Mouse (Mus musculus): ENCODE results near the gene Siglec1. TPM values are rescaled to one million over a fixed set of nuclear protein-coding genes. Genes with fewer than 3 reads are reported as not detected.
"Not testable (repeated sequence)": the region's sequence is repeated elsewhere in the genome, so short reads cannot be mapped to it uniquely, and the experiment has no call there.

Siglec1 gene
- polyA plus RNA-seq, 1 experiment from 2014 or later, result 0.37 TPM

DNA sequence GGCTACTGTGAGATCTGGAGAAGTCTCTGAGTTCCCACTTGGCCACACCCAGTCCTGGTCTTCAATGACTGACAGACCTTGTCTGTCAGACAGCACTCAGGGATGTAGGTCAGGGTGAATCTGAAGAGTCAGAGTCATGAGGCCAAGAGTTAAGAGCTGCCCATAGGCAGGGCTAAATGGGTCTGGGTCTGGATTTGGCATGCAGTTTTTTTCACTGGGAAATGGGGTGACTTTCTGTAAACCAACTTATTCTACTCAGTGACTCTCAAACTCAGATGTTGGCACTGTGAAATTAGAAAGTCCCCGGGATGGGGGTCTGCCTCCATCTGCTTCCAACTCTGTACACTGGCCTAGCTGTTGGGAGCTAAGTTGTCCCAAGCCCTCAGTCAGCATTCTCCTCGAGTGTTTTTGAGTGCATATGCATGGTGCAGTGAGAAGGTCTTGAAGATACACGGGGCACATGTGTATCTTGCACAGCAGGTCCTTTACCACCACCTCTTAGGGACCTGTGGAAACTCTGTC, 42.1 kb upstream of the Siglec1 start:
- Histone ChIP-seq H3K9me3 (ENCODE audit: control insufficient read depth, low read length) (no peaks in the 10 kb centered on the region), H3K27ac (ENCODE audit: low read length) (no peak overlapping the region), H3K4me3 (ENCODE audit: low read length) (no peak overlapping the region), H3K9ac (ENCODE audit: low read depth, low read length) (0 out of 2 replicates have a peak overlapping the region, but pooled peaks have one; percentile 80), H3K4me1 (ENCODE audit: control insufficient read depth, insufficient read depth, low read length) (peaks cover 25% of the 10 kb centered on the region), H3K4me2 (ENCODE audit: low read depth, low read length) (peak overlapping the region; percentile 77; the same call in 1 of the 2 replicates), H3K27me3 (replicated peaks; ENCODE audit: control insufficient read depth, insufficient read depth, low read length) (no peaks in the 10 kb centered on the region), H3K36me3 (ENCODE audit: control insufficient read depth, insufficient read depth, low read length) (no peaks in the 10 kb centered on the region)
- WGBS, result 76% methylated on average over 3 of the region's 3 CpGs
- ATAC-seq, result no peak

GRCm38 (mm10) chr2:131128211-131128610, 41.6 kb upstream of the Siglec1 start:
- H3K36me3 ChIP-seq (ENCODE audit: control insufficient read depth, insufficient read depth, low read length), result no peaks in the 10 kb centered on the region
- H3K4me1 ChIP-seq (ENCODE audit: control insufficient read depth, insufficient read depth, low read length), result peaks cover 25% of the 10 kb centered on the region
- 86% methylated on average over 5 of the region's 5 CpGs for WGBS
- H3K27me3 ChIP-seq (replicated peaks; ENCODE audit: control insufficient read depth, insufficient read depth, low read length), result no peaks in the 10 kb centered on the region
- peak overlapping the region; percentile 80 for H3K9ac ChIP-seq (ENCODE audit: low read depth, low read length)
- no peak overlapping the region for H3K27ac ChIP-seq (ENCODE audit: low read length)
- ATAC-seq, result no peak
- peak overlapping the region; percentile 60 for H3K4me3 ChIP-seq (ENCODE audit: low read length)
- peak overlapping the region; percentile 77 for H3K4me2 ChIP-seq (ENCODE audit: low read depth, low read length)
- H3K9me3 ChIP-seq (ENCODE audit: control insufficient read depth, low read length), result no peaks in the 10 kb centered on the region

GRCm38 (mm10) chr2:131127161-131127730, 40.7 kb upstream of the Siglec1 start, which contains the start of gene Hspa12b:
TSS of gene Hspa12b (plus strand) at chr2:131127280.
- Histone ChIP-seq H3K27ac (ENCODE audit: low read length) (peak within 1 kb of the TSS; percentile 63), H3K4me2 (ENCODE audit: low read depth, low read length) (peak within 1 kb of the TSS; percentile 77), H3K27me3 (replicated peaks; ENCODE audit: control insufficient read depth, insufficient read depth, low read length) (no peaks in the 10 kb centered on the region), H3K36me3 (ENCODE audit: control insufficient read depth, insufficient read depth, low read length) (no peaks in the 10 kb centered on the region), H3K9ac (ENCODE audit: low read depth, low read length) (peak within 1 kb of the TSS; percentile 80), H3K4me1 (ENCODE audit: control insufficient read depth, insufficient read depth, low read length) (peaks cover 25% of the 10 kb centered on the region), H3K4me3 (ENCODE audit: low read length) (peak within 1 kb of the TSS; percentile 60), H3K9me3 (ENCODE audit: control insufficient read depth, low read length) (no peaks in the 10 kb centered on the region)
- WGBS, result 4% methylated on average over 28 of the region's 28 CpGs
- ATAC-seq, result peak; percentile 93

DNA sequence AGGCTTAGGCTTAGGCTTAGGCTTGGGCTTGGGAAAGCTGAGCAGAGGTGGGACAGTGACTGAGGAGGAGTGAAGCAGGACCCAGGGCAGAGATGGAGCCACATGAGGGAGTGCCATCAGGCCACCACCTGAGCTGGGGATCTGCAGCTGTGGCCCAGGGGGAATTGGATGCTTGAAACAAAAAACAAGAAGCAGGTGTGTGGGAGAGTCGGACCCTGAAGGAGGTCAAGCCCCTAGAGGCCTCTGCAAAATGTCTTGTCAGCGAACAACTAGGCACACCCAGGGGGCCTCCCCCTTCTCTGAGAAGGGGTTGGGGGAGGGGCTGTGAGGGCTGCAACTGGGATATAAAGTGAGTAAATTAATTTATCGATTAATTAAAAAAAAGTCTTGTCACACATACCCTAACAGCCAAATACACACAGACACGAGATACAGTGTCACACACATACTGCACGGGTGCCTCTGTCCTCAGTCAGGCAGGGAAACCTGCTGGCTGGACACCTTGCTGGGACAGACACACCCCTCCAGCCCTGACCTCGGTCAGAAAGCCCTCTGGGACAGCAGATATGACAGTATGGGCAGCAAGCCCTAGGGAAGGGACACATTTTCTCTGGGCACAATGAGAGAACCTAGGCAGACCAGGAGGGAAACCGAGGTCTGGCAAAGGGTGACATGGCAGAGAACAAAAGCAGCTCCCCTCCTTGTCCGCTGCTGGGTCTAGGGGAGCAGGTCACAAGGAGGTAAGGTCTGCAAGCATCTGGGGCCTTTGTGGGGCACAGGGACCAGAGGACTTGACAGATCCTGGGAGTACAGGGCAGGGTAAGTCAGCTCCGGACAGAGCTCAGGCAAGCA, 39.6 kb upstream of the Siglec1 start:
- WGBS, result 59% methylated on average over 9 of the region's 9 CpGs
- Histone ChIP-seq H3K9me3 (ENCODE audit: control insufficient read depth, low read length) (no peaks in the 10 kb centered on the region), H3K4me2 (ENCODE audit: low read depth, low read length) (no peak overlapping the region), H3K27me3 (replicated peaks; ENCODE audit: control insufficient read depth, insufficient read depth, low read length) (no peaks in the 10 kb centered on the region), H3K9ac (ENCODE audit: low read depth, low read length) (peak overlapping the region; percentile 80), H3K4me1 (ENCODE audit: control insufficient read depth, insufficient read depth, low read length) (peaks cover 25% of the 10 kb centered on the region), H3K36me3 (ENCODE audit: control insufficient read depth, insufficient read depth, low read length) (no peaks in the 10 kb centered on the region), H3K4me3 (ENCODE audit: low read length) (no peak overlapping the region), H3K27ac (ENCODE audit: low read length) (no peak overlapping the region; the same call in 1 of the 2 replicates)
- ATAC-seq, result no peak

DNA sequence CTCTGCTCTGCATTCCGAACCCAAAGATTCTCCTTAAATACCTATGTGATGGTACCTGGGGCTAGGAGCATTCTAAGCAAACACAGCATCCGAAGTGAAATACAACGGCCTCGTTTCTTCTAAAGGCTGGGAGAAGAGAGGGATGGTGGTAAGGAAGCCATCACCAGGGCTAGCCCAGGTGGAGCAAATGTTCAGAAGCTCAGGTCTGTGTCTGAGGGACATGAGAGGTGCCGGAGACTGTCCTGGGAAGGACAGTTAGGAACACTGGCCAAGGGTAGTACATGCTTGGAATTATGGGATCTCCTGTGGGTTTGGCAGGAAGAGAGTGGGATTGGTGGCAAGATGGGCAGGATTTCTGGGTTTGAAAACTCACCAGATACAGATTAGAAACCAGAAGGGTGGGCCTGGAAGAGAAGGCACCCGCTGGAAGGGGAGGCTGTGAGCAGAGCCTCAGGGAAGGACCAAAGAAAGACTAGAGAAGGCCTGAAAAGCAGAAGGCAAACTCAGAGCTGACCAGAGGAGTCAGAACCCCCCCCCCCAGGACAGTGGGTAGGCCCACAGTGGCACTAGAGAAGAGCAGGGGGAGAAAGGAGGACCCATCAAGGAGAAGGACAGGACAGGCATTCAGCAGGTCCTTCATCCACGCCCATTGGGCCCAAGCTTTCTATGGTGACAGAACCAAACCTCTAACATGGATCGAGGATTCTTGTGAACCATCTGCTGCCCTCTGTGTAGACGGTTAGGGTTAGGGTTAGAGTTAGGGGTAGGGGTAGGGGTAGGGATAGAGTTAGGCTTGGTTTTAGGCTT, 38.8 kb upstream of the Siglec1 start:
- Histone ChIP-seq H3K4me3 (ENCODE audit: low read length) (no peak overlapping the region), H3K27ac (ENCODE audit: low read length) (no peak overlapping the region), H3K4me2 (ENCODE audit: low read depth, low read length) (no peak overlapping the region), H3K27me3 (replicated peaks; ENCODE audit: control insufficient read depth, insufficient read depth, low read length) (no peaks in the 10 kb centered on the region), H3K9ac (ENCODE audit: low read depth, low read length) (no peak overlapping the region), H3K9me3 (ENCODE audit: control insufficient read depth, low read length) (no peaks in the 10 kb centered on the region), H3K4me1 (ENCODE audit: control insufficient read depth, insufficient read depth, low read length) (peaks cover 25% of the 10 kb centered on the region), H3K36me3 (ENCODE audit: control insufficient read depth, insufficient read depth, low read length) (no peaks in the 10 kb centered on the region)
- 93% methylated on average over 9 of the region's 9 CpGs for WGBS
- ATAC-seq, result no peak

GRCm38 (mm10) chr2:131124166-131124565, 37.6 kb upstream of the Siglec1 start:
- WGBS, result 81% methylated on average over 3 of the region's 3 CpGs
- Histone ChIP-seq H3K4me2 (ENCODE audit: low read depth, low read length) (no peak overlapping the region), H3K9ac (ENCODE audit: low read depth, low read length) (no peak overlapping the region), H3K4me1 (ENCODE audit: control insufficient read depth, insufficient read depth, low read length) (peaks cover 24% of the 10 kb centered on the region), H3K27ac (ENCODE audit: low read length) (no peak overlapping the region), H3K9me3 (ENCODE audit: control insufficient read depth, low read length) (no peaks in the 10 kb centered on the region), H3K36me3 (ENCODE audit: control insufficient read depth, insufficient read depth, low read length) (no peaks in the 10 kb centered on the region), H3K27me3 (replicated peaks; ENCODE audit: control insufficient read depth, insufficient read depth, low read length) (no peaks in the 10 kb centered on the region), H3K4me3 (ENCODE audit: low read length) (no peak overlapping the region)
- no peak for ATAC-seq

DNA sequence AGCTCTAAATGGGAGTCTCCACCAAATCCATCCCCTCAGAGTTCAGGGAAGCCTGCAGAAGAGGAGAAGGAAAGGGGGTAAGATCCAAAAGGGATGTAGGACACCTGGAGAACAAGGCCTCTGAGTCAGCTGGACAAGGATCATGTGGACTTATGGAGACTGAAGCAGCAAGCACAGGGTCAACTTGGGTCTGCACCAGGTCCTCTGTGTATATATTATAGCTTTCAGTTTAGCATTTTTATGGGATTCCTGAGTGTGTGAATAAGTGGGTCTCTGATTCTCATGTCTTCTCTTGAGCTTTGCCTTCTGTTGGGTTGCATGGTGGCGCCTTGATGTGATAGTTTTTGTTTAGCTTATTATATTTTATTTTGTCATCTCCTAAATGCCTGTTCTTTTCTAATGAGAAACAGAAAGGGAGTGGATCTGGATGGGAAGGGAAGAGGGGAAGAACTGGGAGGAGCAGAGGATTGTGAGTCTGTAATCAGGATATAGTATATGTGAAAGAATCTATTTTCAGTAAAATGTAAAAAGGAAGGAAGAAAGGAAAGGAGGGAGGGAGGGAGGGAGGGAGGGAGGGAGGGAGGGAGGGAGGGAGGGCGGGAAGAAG, 32.5 kb upstream of the Siglec1 start:
- no peak overlapping the region for H3K27ac ChIP-seq (ENCODE audit: low read length)
- peak; percentile 83 for ATAC-seq
- H3K9ac ChIP-seq (ENCODE audit: low read depth, low read length), result no peak overlapping the region
- 58% methylated on average over 2 of the region's 2 CpGs for WGBS
- no peaks in the 10 kb centered on the region for H3K9me3 ChIP-seq (ENCODE audit: control insufficient read depth, low read length)
- H3K27me3 ChIP-seq (replicated peaks; ENCODE audit: control insufficient read depth, insufficient read depth, low read length), result no peaks in the 10 kb centered on the region
- H3K4me2 ChIP-seq (ENCODE audit: low read depth, low read length), result no peak overlapping the region
- H3K4me3 ChIP-seq (ENCODE audit: low read length), result no peak overlapping the region
- H3K36me3 ChIP-seq (ENCODE audit: control insufficient read depth, insufficient read depth, low read length), result no peaks in the 10 kb centered on the region
- H3K4me1 ChIP-seq (ENCODE audit: control insufficient read depth, insufficient read depth, low read length), result no peaks in the 10 kb centered on the region

DNA sequence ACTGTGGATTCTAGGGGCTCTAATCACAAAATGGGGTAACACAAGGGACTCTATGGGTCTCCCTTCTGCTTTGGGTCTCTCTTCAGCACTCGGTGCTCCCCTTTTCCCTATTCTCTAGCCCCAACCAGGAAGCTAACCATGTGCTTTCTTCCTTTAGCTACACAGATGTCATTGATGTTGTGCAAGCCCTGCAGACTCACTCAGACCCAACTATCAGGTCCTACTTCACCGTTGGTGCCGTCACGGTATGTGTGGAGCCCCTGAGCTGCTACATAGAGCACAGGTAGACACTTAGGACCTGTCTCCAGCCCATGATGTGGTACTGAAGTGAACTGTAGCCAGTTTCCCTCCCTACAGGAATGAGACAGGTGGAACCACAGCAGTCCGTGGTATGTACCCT, 19.4 kb upstream of the Siglec1 start:
- no peak overlapping the region for H3K4me2 ChIP-seq (ENCODE audit: low read depth, low read length)
- no peaks in the 10 kb centered on the region for H3K27me3 ChIP-seq (replicated peaks; ENCODE audit: control insufficient read depth, insufficient read depth, low read length)
- no peaks in the 10 kb centered on the region for H3K36me3 ChIP-seq (ENCODE audit: control insufficient read depth, insufficient read depth, low read length)
- no peak for ATAC-seq
- H3K4me3 ChIP-seq (ENCODE audit: low read length), result no peak overlapping the region
- 88% methylated on average over 5 of the region's 5 CpGs for WGBS
- H3K9ac ChIP-seq (ENCODE audit: low read depth, low read length), result no peak overlapping the region
- no peak overlapping the region for H3K27ac ChIP-seq (ENCODE audit: low read length)
- no peaks in the 10 kb centered on the region for H3K4me1 ChIP-seq (ENCODE audit: control insufficient read depth, insufficient read depth, low read length)
- H3K9me3 ChIP-seq (ENCODE audit: control insufficient read depth, low read length), result no peaks in the 10 kb centered on the region

DNA sequence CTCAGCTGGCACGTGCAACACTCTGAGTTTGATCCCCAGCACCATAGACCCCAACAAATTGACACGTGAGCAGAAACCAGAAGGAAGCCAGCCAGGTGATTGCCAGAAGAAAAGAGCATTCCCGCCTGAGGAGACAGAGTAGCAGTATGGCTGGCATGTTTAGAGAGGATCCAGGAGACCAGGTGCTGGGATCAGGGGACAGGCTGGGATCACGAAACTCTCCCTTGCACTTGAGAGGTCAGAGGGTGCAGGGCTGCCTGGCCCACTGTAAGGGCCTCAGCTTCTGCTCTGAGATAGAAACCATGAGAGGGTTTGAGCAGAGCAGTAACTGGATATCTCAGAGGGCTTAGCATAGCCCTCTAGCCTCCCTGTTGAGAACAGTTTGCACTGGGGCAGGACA, 18.5 kb upstream of the Siglec1 start:
- not testable (repeated sequence) for H3K9ac ChIP-seq (ENCODE audit: low read depth, low read length); H3K4me3 ChIP-seq (ENCODE audit: low read length); H3K4me1 ChIP-seq (ENCODE audit: control insufficient read depth, insufficient read depth, low read length); H3K9me3 ChIP-seq (ENCODE audit: control insufficient read depth, low read length); ATAC-seq; H3K27me3 ChIP-seq (replicated peaks; ENCODE audit: control insufficient read depth, insufficient read depth, low read length); H3K27ac ChIP-seq (ENCODE audit: low read length); H3K36me3 ChIP-seq (ENCODE audit: control insufficient read depth, insufficient read depth, low read length); H3K4me2 ChIP-seq (ENCODE audit: low read depth, low read length)
- WGBS, result 69% methylated on average over 4 of the region's 4 CpGs
